8 mouse cellular contexts compared by ENCODE assay signal in the genomic region with DNA sequence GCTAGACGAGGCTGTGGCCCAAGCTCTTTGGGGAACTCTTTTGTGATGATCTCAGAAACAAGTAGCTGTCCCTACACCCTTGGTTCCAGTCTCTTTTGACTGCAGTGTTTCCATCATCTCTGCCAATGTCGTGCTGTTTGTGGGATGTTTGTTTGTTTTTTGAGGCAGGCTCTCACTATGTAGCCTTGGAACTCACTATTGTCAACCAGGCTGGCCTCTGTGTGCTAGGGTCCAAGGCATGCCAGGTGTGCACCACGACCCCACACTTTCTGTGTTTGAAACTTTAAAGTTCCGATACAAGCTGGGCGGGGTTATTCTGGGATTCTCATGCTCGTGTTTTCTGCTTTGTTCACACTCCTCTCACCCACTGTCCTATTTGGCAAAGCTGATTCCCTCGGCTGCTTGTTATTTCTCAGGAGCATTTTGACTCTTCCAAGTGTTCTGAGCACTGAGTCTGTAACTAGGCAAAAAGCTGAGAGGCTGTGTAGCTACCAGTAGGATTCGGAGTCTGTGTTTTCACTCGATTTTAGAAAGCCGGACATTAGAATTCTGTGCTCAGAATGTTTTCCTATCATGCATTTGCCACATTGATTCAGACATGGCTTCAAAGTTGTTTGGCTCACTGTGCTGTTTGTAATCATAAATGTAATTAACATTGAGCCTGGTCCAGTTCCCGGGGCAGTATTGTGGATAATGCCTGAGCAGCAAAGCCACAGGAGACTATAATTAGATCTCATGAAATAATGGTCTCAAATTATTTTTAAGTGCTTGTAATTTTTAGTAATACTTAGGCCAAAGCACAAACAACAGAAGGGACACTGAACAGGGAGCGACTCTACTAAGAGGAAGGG. TPM values are rescaled to one million over a fixed set of nuclear protein-coding genes. Genes with fewer than 3 reads are reported as not detected.
A peak's percentile ranks its signal among the peaks of the same experiment; 100 is the strongest.
DNase-seq lines count a peak whose midpoint lies in the region; ATAC-seq and TF ChIP-seq lines count a peak whose summit lies in the region.

No protein-coding gene starts in this region.

- no peak overlapping the region for H3K4me2 ChIP-seq in forebrain, embryonic 12.5 days
- no peak overlapping the region for H3K4me2 ChIP-seq in forebrain, embryonic 11.5 days (ENCODE audit: low read depth, low read length, severe bottlenecking)
- H3K4me2 ChIP-seq in lung, postnatal 0 days (replicated peaks; ENCODE audit: low read depth, low read length): no peak overlapping the region
- no peak overlapping the region for H3K4me2 ChIP-seq in hindbrain, embryonic 13.5 days
- no peak overlapping the region for H3K4me2 ChIP-seq in stomach, embryonic 14.5 days (replicated peaks; ENCODE audit: low read depth, low read length)

- no peak overlapping the region for H3K4me3 ChIP-seq in forebrain, embryonic 12.5 days (replicated peaks)
- no peak overlapping the region for H3K4me3 ChIP-seq in forebrain, embryonic 11.5 days (ENCODE audit: low read depth, low read length)
- H3K4me3 ChIP-seq in lung, postnatal 0 days (ENCODE audit: low read depth, low read length): no peak overlapping the region
- no peak overlapping the region for H3K4me3 ChIP-seq in hindbrain, embryonic 13.5 days
- H3K4me3 ChIP-seq in stomach, embryonic 14.5 days (ENCODE audit: low read depth, low read length): no peak overlapping the region

- no peaks in the 10 kb centered on the region for H3K9me3 ChIP-seq in forebrain, embryonic 12.5 days
- H3K9me3 ChIP-seq in forebrain, embryonic 11.5 days (ENCODE audit: control insufficient read depth, low read length): no peaks in the 10 kb centered on the region
- no peaks in the 10 kb centered on the region for H3K9me3 ChIP-seq in lung, postnatal 0 days (ENCODE audit: low read length)
- no peaks in the 10 kb centered on the region for H3K9me3 ChIP-seq in hindbrain, embryonic 13.5 days
- H3K9me3 ChIP-seq in stomach, embryonic 14.5 days (ENCODE audit: control insufficient read depth, low read depth, low read length): no peaks in the 10 kb centered on the region

- no peak overlapping the region for H3K9ac ChIP-seq in forebrain, embryonic 12.5 days
- H3K9ac ChIP-seq in forebrain, embryonic 11.5 days (ENCODE audit: low read length): no peak overlapping the region
- no peak overlapping the region for H3K9ac ChIP-seq in lung, postnatal 0 days (replicated peaks; ENCODE audit: low read depth)
- no peak overlapping the region for H3K9ac ChIP-seq in hindbrain, embryonic 13.5 days
- H3K9ac ChIP-seq in stomach, embryonic 14.5 days (replicated peaks; ENCODE audit: low read depth, low read length): no peak overlapping the region

- TF ChIP-seq EP300 in lung, postnatal 0 days (IDR thresholded peaks at IDR 0.05): no peak

- H3K27me3 ChIP-seq in forebrain, embryonic 12.5 days: no peaks in the 10 kb centered on the region
- H3K27me3 ChIP-seq in forebrain, embryonic 11.5 days (ENCODE audit: control insufficient read depth, insufficient read depth, low read length): no peaks in the 10 kb centered on the region
- H3K27me3 ChIP-seq in lung, postnatal 0 days (replicated peaks; ENCODE audit: insufficient read depth, low read length): no peaks in the 10 kb centered on the region
- H3K27me3 ChIP-seq in hindbrain, embryonic 13.5 days: no peaks in the 10 kb centered on the region
- no peaks in the 10 kb centered on the region for H3K27me3 ChIP-seq in stomach, embryonic 14.5 days (ENCODE audit: control insufficient read depth, insufficient read depth, low read length)

- DNase-seq in forebrain, embryonic 11.5 days (ENCODE audit: low spot score): no peak
- no peak for DNase-seq in lung, postnatal 0 days (ENCODE audit: low spot score)
- no peak for DNase-seq in lung, postnatal 36 days
- no peak for DNase-seq in thymus, postnatal 10 days (ENCODE audit: low spot score in 2 of 2)

- peaks cover 32% of the 10 kb centered on the region for H3K4me1 ChIP-seq in forebrain, embryonic 12.5 days
- peaks cover 6% of the 10 kb centered on the region; the same call in 1 of the 2 replicates for H3K4me1 ChIP-seq in forebrain, embryonic 11.5 days (replicated peaks; ENCODE audit: control insufficient read depth, insufficient read depth, low read length)
- H3K4me1 ChIP-seq in lung, postnatal 0 days (ENCODE audit: insufficient read depth, low read depth, low read length): peaks cover 18% of the 10 kb centered on the region
- peaks cover 46% of the 10 kb centered on the region for H3K4me1 ChIP-seq in hindbrain, embryonic 13.5 days (replicated peaks)
- H3K4me1 ChIP-seq in stomach, embryonic 14.5 days (ENCODE audit: control insufficient read depth, insufficient read depth, low read length): peaks cover 33% of the 10 kb centered on the region; the same call in 1 of the 2 replicates

- TF ChIP-seq CTCF in lung, postnatal 0 days (IDR thresholded peaks at IDR 0.05): no peak

- no peak for ATAC-seq in forebrain, embryonic 12.5 days (ENCODE audit: low FRiP score)
- ATAC-seq in forebrain, embryonic 11.5 days (replicated peaks; ENCODE audit: low FRiP score): no peak
- ATAC-seq in lung, postnatal 0 days: no peak
- peak; percentile 25; the same call in 1 of the 2 replicates for ATAC-seq in hindbrain, embryonic 13.5 days (ENCODE audit: low FRiP score)
- ATAC-seq in stomach, embryonic 14.5 days (ENCODE audit: insufficient number of reproducible peaks, insufficient read depth, low FRiP score, low read depth): no peak
- ATAC-seq in CD4-positive, CD25-positive, alpha-beta regulatory T cell, adult 4 months: no peak

- peak overlapping the region; percentile 53; the same call in 1 of the 2 replicates for H3K27ac ChIP-seq in forebrain, embryonic 12.5 days
- H3K27ac ChIP-seq in forebrain, embryonic 11.5 days (ENCODE audit: low read depth, low read length): no peak overlapping the region
- peak overlapping the region; percentile 73 for H3K27ac ChIP-seq in lung, postnatal 0 days (ENCODE audit: low read length)
- H3K27ac ChIP-seq in hindbrain, embryonic 13.5 days: peak overlapping the region; percentile 67
- H3K27ac ChIP-seq in stomach, embryonic 14.5 days (ENCODE audit: low read length): peak overlapping the region; percentile 56; the same call in 1 of the 2 replicates

- H3K36me3 ChIP-seq in forebrain, embryonic 12.5 days (replicated peaks): peaks cover 22% of the 10 kb centered on the region
- H3K36me3 ChIP-seq in forebrain, embryonic 11.5 days (ENCODE audit: control insufficient read depth, insufficient read depth, low read length): peaks cover 3% of the 10 kb centered on the region; the same call in 1 of the 2 replicates
- peaks cover 9% of the 10 kb centered on the region for H3K36me3 ChIP-seq in lung, postnatal 0 days (ENCODE audit: insufficient read depth, low read length)
- H3K36me3 ChIP-seq in hindbrain, embryonic 13.5 days: peaks cover 13% of the 10 kb centered on the region
- peaks cover 12% of the 10 kb centered on the region for H3K36me3 ChIP-seq in stomach, embryonic 14.5 days (ENCODE audit: control insufficient read depth, insufficient read depth, low read length)

- WGBS in forebrain, embryonic 12.5 days: 65% methylated on average over 12 of the region's 12 CpGs
- WGBS in forebrain, embryonic 11.5 days: 68% methylated on average over 12 of the region's 12 CpGs
- WGBS in lung, postnatal 0 days: 50% methylated on average over 12 of the region's 12 CpGs
- WGBS in hindbrain, embryonic 13.5 days: 70% methylated on average over 12 of the region's 12 CpGs
- WGBS in stomach, embryonic 14.5 days: 59% methylated on average over 12 of the region's 12 CpGs

RNA-seq across cellular contexts. Expression of gene Gnpnat1, which starts 51.2 kb away (rescaled TPM):
- 25.2 and 28.5 TPM in 2 replicates for polyA plus RNA-seq in forebrain, embryonic 12.5 days (2016; fragmentation: Nextera tagmentation; extraction: Ambion mirVana)
- polyA plus RNA-seq in forebrain, embryonic 11.5 days (2014; fragmentation: Nextera tagmentation; extraction: Ambion mirVana): 33.7 and 33.8 TPM in 2 replicates
- polyA plus RNA-seq in lung, postnatal 0 days (2015; fragmentation: Nextera tagmentation; extraction: Ambion mirVana): 32.2 and 33.9 TPM in 2 replicates
- polyA plus RNA-seq in hindbrain, embryonic 13.5 days (2015; fragmentation: Nextera tagmentation; extraction: Ambion mirVana): 26.9 and 28.4 TPM in 2 replicates
- polyA plus RNA-seq in stomach, embryonic 14.5 days (2014; fragmentation: Nextera tagmentation; extraction: Ambion mirVana): 50.9 and 52.8 TPM in 2 replicates
- polyA plus RNA-seq in CD4-positive, CD25-positive, alpha-beta regulatory T cell, adult 4 months (2017; shearing (Covaris generic)): 10 to 100 TPM; 68.3 to 79.2 TPM
